In genomic region chr2:144197139-144197538, GRCm38 (mm10) we compare ENCODE assay signal across 8 mouse cellular contexts.
DNase-seq lines count a peak whose midpoint lies in the region.

No protein-coding gene starts in this region.

- intact Hi-C loops in heart, postnatal 10 days (cut with DNase I): loop anchor here (5.0 kb wide), 1 partner anchor 190 kb away; no protein-coding TSS in a partner anchor

- peak; percentile 52 to 67 for DNase-seq in heart, postnatal 10 days
- DNase-seq in heart, adult 9 months (ENCODE audit: low spot score in 2 of 2): no peak
- DNase-seq in testis, postnatal 10 days (ENCODE audit: low spot score): peak; percentile 65
- DNase-seq in testis, postnatal 14 days (ENCODE audit: low spot score): no peak
- peak; percentile 42 for DNase-seq in induced T-regulatory cell, adult 2 months (ENCODE audit: low read depth)
- DNase-seq in thymus, postnatal 0 days (ENCODE audit: low spot score): peak; percentile 53
- DNase-seq in cerebellum, adult 18-20 months: no peak
- no peak for DNase-seq in cerebellum, adult 11 months

Comparison
In these comparisons a context has a peak if more than half of its experiments do, and no peak if none do; other contexts are left out.
1. DNase-seq: peak in heart, postnatal 10 days (2 of 2), testis, postnatal 10 days (single experiment), induced T-regulatory cell, adult 2 months (single experiment) and thymus, postnatal 0 days (single experiment); none in heart, adult 9 months (0 of 2), testis, postnatal 14 days (single experiment), cerebellum, adult 18-20 months (0 of 2) and cerebellum, adult 11 months (single experiment).